Comparison of ENCODE assay signal across 7 mouse cellular contexts in the genomic region with DNA sequence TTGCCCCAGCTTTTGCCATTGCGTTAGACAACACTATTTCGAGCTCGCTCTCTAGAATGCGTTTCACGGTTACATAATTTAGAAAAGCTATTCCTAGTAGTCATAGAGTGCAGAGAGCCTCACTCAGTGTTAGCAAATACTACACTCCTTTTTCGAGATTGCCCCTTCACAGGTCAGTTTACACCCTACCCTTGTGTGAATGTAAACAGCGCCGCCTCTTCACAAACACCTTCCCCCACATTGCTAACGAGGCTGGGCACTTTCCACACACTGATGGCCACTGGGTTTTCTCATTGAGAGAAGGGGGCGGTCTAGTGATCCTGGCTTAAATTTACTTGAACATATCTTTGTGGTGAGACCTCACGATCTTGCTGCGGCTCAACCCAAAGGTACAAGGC. TPM values are rescaled to one million over a fixed set of nuclear protein-coding genes. Genes with fewer than 3 reads are reported as not detected.
DNase-seq lines count a peak whose midpoint lies in the region; ATAC-seq and TF ChIP-seq lines count a peak whose summit lies in the region.

No protein-coding gene starts in this region.

- H3K27me3 ChIP-seq in thymus, adult 2 months (ENCODE audit: control insufficient read depth, insufficient read depth, low read length) = no peaks in the 10 kb centered on the region
- H3K27me3 ChIP-seq in forebrain, embryonic 16.5 days (replicated peaks; ENCODE audit: control insufficient read depth, insufficient read depth, low read length) = no peaks in the 10 kb centered on the region
- no peaks in the 10 kb centered on the region for H3K27me3 ChIP-seq in lung, embryonic 14.5 days (ENCODE audit: insufficient read depth, low read length)

- H3K27ac ChIP-seq in thymus, adult 2 months (ENCODE audit: control insufficient read depth, insufficient read depth, low read length) = peak overlapping the region; percentile 41; the same call in 1 of the 2 replicates
- no peak overlapping the region for H3K27ac ChIP-seq in forebrain, embryonic 16.5 days (ENCODE audit: low read length)
- H3K27ac ChIP-seq in lung, embryonic 14.5 days (ENCODE audit: low read depth) = peak overlapping the region; percentile 72

- TF ChIP-seq POLR2A in thymus, adult 2 months (IDR thresholded peaks at IDR 0.05; ENCODE audit: control insufficient read depth, extremely low read depth, insufficient read depth, low read length, poor library complexity) = no peak

- ATAC-seq in forebrain, embryonic 16.5 days = no peak
- ATAC-seq in lung, embryonic 14.5 days (ENCODE audit: insufficient read depth) = no peak

- peaks cover 17% of the 10 kb centered on the region for H3K4me1 ChIP-seq in thymus, adult 2 months (replicated peaks; ENCODE audit: control insufficient read depth, insufficient read depth, low read length)
- peaks cover 19% of the 10 kb centered on the region for H3K4me1 ChIP-seq in forebrain, embryonic 16.5 days (replicated peaks; ENCODE audit: control insufficient read depth, insufficient read depth, low read length)
- H3K4me1 ChIP-seq in lung, embryonic 14.5 days (ENCODE audit: insufficient read depth) = peaks cover 13% of the 10 kb centered on the region; the same call in 1 of the 2 replicates

- WGBS in thymus, adult 2 months = 4% methylated on average over 12 of the region's 12 CpGs
- 3% methylated on average over 12 of the region's 12 CpGs for WGBS in forebrain, embryonic 16.5 days
- WGBS in lung, embryonic 14.5 days = 2% methylated on average over 12 of the region's 12 CpGs

- peak overlapping the region; percentile 61 for H3K4me2 ChIP-seq in forebrain, embryonic 16.5 days (ENCODE audit: low read length)
- peak overlapping the region; percentile 85 for H3K4me2 ChIP-seq in lung, embryonic 14.5 days

- peak overlapping the region; percentile 91 for H3K4me3 ChIP-seq in thymus, adult 2 months (ENCODE audit: control insufficient read depth, insufficient read depth, low read length)
- peak overlapping the region; percentile 45 for H3K4me3 ChIP-seq in forebrain, embryonic 16.5 days (replicated peaks; ENCODE audit: low read length)
- peak overlapping the region; percentile 91 for H3K4me3 ChIP-seq in lung, embryonic 14.5 days (ENCODE audit: low read depth, low read length)

- TF ChIP-seq CTCF in thymus, adult 2 months (IDR thresholded peaks at IDR 0.05; ENCODE audit: borderline replicate concordance, control insufficient read depth, extremely low read depth, insufficient read depth, low read length, poor library complexity) = no peak
- no peak for TF ChIP-seq CTCF in lung, embryonic 14.5 days (IDR thresholded peaks at IDR 0.05; ENCODE audit: low read depth)

- DNase-seq in thymus, adult 2 months = no peak
- no peak for DNase-seq in thymus, postnatal 4 days
- peak; percentile 47 for DNase-seq in lung, embryonic 14.5 days
- DNase-seq in right cerebral cortex, postnatal 10 days (ENCODE audit: low spot score in 2 of 2) = no peak
- DNase-seq in thymus, adult 18-20 months = no peak
- DNase-seq in kidney, postnatal 36 days = no peak

- peak overlapping the region; percentile 27 for H3K9ac ChIP-seq in forebrain, embryonic 16.5 days (replicated peaks; ENCODE audit: low read depth, low read length)
- peak overlapping the region; percentile 65 for H3K9ac ChIP-seq in lung, embryonic 14.5 days

- no peaks in the 10 kb centered on the region for H3K36me3 ChIP-seq in thymus, adult 2 months (ENCODE audit: control insufficient read depth, insufficient read depth, low read length)
- no peaks in the 10 kb centered on the region for H3K36me3 ChIP-seq in forebrain, embryonic 16.5 days (ENCODE audit: control insufficient read depth, insufficient read depth)
- peaks cover 15% of the 10 kb centered on the region for H3K36me3 ChIP-seq in lung, embryonic 14.5 days (ENCODE audit: insufficient read depth)

- H3K9me3 ChIP-seq in forebrain, embryonic 16.5 days (ENCODE audit: control insufficient read depth, low read length) = no peaks in the 10 kb centered on the region
- H3K9me3 ChIP-seq in lung, embryonic 14.5 days (ENCODE audit: low read depth, low read length) = no peaks in the 10 kb centered on the region

RNA-seq across cellular contexts. Expression of a gene that starts 0.7 kb away (rescaled TPM):
- 14.1 and 21.9 TPM in 2 replicates for polyA plus RNA-seq in thymus, adult 2 months (2012; rRNA removed)
- 14.5 and 21.0 TPM in 2 replicates for polyA plus RNA-seq in forebrain, embryonic 16.5 days (2015; fragmentation: Nextera tagmentation; extraction: Ambion mirVana)
- 39.7 and 46.7 TPM in 2 replicates for polyA plus RNA-seq in lung, embryonic 14.5 days (2014; fragmentation: Nextera tagmentation; extraction: Ambion mirVana)
